8 mouse cellular contexts compared by ENCODE assay signal in the genomic region with DNA sequence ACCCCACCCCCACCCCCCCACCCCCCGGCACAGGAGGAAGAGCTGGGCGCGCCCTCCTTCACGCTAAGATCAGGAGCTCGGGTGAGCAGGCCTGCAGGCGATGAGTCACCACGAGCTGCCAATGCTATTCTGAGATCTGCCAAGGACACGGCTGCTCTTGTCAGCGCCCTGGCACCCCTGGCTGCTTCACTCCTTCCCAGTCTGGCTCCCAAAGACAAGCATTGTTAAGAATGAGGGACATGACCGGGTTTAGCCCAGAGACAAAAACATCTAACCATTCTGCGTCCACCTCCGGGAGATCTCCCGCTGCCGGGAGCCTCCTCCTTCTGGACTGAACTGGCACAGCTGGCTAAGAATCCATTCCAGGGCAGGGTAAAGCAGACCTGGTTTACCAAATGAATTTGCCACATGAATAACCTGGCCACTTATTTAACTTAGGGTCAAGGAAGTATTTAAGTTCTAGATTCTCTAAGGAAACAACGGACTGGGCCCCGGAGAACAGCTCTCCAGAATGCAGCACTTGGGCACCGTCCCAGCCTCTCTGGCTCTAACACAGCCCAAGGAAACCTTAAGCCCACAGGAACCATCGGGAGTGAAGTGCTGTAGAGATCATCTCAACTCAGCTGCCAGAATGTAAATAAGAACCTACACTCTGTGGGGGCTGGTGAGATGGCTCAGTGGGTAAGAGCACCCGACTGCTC. TPM values are rescaled to one million over a fixed set of nuclear protein-coding genes. Genes with fewer than 3 reads are reported as not detected.
DNase-seq lines count a peak whose midpoint lies in the region; ATAC-seq lines count a peak whose summit lies in the region.

No protein-coding gene starts in this region.

- no peak overlapping the region for H3K4me2 ChIP-seq in intestine, embryonic 16.5 days (ENCODE audit: low read depth, low read length)
- no peak overlapping the region for H3K4me2 ChIP-seq in intestine, embryonic 15.5 days (replicated peaks)

- H3K27ac ChIP-seq in intestine, embryonic 16.5 days (ENCODE audit: low read length) = no peak overlapping the region
- H3K27ac ChIP-seq in intestine, embryonic 15.5 days = no peak overlapping the region

- WGBS in intestine, embryonic 16.5 days = 59% methylated on average over 18 of the region's 19 CpGs
- WGBS in intestine, embryonic 15.5 days = 63% methylated on average over 16 of the region's 19 CpGs

- H3K36me3 ChIP-seq in intestine, embryonic 16.5 days (ENCODE audit: control insufficient read depth, insufficient read depth, low read length) = no peaks in the 10 kb centered on the region
- no peaks in the 10 kb centered on the region for H3K36me3 ChIP-seq in intestine, embryonic 15.5 days

- no peaks in the 10 kb centered on the region for H3K9me3 ChIP-seq in intestine, embryonic 16.5 days (ENCODE audit: control insufficient read depth, low read length)
- no peaks in the 10 kb centered on the region for H3K9me3 ChIP-seq in intestine, embryonic 15.5 days

- no peaks in the 10 kb centered on the region for H3K4me1 ChIP-seq in intestine, embryonic 16.5 days (ENCODE audit: control insufficient read depth, insufficient read depth, low read length)
- H3K4me1 ChIP-seq in intestine, embryonic 15.5 days (replicated peaks) = peaks cover 3% of the 10 kb centered on the region; the same call in 1 of the 2 replicates

- intact Hi-C loops in left cerebral cortex, postnatal 10 days (cut with DNase I) = no loop called here

- H3K4me3 ChIP-seq in intestine, embryonic 16.5 days (ENCODE audit: low read length) = no peak overlapping the region
- H3K4me3 ChIP-seq in intestine, embryonic 15.5 days (replicated peaks) = no peak overlapping the region

- DNase-seq in brain, adult 2 months (ENCODE audit: low read depth, low spot score) = peak; percentile 97
- DNase-seq in frontal cortex, postnatal 25 days (ENCODE audit: low spot score in 2 of 2) = peak; percentile 33 to 48
- DNase-seq in heart, postnatal 4 days = peak; percentile 77
- DNase-seq in left cerebral cortex, postnatal 10 days (ENCODE audit: extremely low spot score in 1 of 2, low spot score in 2 of 2) = peak; percentile 53 to 57
- DNase-seq in embryo, embryonic 11 days = no peak

- H3K9ac ChIP-seq in intestine, embryonic 16.5 days (ENCODE audit: low read depth, low read length) = no peak overlapping the region
- H3K9ac ChIP-seq in intestine, embryonic 15.5 days = no peak overlapping the region

- peak; percentile 38; the same call in 1 of the 2 replicates for ATAC-seq in intestine, embryonic 16.5 days
- ATAC-seq in intestine, embryonic 15.5 days = no peak
- ATAC-seq in neutrophil, adult 5-6 weeks (ENCODE audit: extremely low read depth, insufficient number of reproducible peaks, low FRiP score, poor library complexity, severe bottlenecking) = peak; percentile 49

- no peaks in the 10 kb centered on the region for H3K27me3 ChIP-seq in intestine, embryonic 16.5 days (replicated peaks; ENCODE audit: control insufficient read depth, insufficient read depth, low read length)
- no peaks in the 10 kb centered on the region for H3K27me3 ChIP-seq in intestine, embryonic 15.5 days (replicated peaks)

RNA-seq across cellular contexts. Expression of gene Slc37a3, which starts 58.3 kb away (rescaled TPM):
- polyA plus RNA-seq in intestine, embryonic 16.5 days (2015; fragmentation: Nextera tagmentation; extraction: Ambion mirVana) = 35.1 and 39.4 TPM in 2 replicates
- 35.6 and 38.2 TPM in 2 replicates for polyA plus RNA-seq in intestine, embryonic 15.5 days (2015; fragmentation: Nextera tagmentation; extraction: Ambion mirVana)
- total RNA-seq in heart, postnatal 4 days (2021) = 10 to 100 TPM; 27.9 to 34.3 TPM
- total RNA-seq in left cerebral cortex, postnatal 10 days (2021) = 10 to 100 TPM; 71.4 to 86.2 TPM
- total RNA-seq in neutrophil, adult 5-6 weeks (2017) = 28.6 and 29.4 TPM in 2 replicates
